Mouse (Mus musculus) ES-Bruce4 (cell line): ENCODE results near the gene Myo5c.

Source experiments
- CTCF ChIP-seq: IDR thresholded peaks from one replicate; pipeline ENCODE4 v1.8.1; 2011; ENCODE audit warnings: low read depth, low read length
- EP300 ChIP-seq: IDR thresholded peaks from 2 replicates; pipeline ENCODE4 v1.6.1; 2011; ENCODE audit warnings: low read depth, low read length; ENCODE audit not compliant: insufficient read depth
- POLR2A ChIP-seq: IDR thresholded peaks from one replicate; pipeline ENCODE4 v1.8.1; 2011; ENCODE audit warnings: low read length; ENCODE audit not compliant: insufficient read depth

DNA sequence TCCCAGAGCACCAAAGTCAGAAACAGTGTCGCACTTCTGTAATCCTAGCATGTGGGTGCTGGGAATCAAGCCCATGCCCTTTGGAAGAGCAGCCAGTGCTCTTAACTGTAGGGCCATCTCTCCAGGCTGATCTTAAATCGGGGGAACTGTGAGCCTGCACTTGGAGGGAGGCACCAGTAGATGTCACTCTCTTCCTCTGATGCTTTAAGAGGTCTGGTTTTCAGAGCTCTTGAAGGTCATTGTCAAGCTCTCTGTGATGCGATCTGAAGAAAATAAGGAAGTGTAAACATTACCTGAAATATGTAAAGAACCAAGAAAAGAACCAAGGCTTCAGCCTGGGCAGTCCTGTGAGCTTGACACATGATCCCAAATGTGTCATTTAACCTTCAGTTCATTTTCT is 51.0 kb downstream of the Myo5c start:
- TF ChIP-seq CTCF (peak; percentile 60), POLR2A (no peak), EP300 (no peak)
